In the genomic region with DNA sequence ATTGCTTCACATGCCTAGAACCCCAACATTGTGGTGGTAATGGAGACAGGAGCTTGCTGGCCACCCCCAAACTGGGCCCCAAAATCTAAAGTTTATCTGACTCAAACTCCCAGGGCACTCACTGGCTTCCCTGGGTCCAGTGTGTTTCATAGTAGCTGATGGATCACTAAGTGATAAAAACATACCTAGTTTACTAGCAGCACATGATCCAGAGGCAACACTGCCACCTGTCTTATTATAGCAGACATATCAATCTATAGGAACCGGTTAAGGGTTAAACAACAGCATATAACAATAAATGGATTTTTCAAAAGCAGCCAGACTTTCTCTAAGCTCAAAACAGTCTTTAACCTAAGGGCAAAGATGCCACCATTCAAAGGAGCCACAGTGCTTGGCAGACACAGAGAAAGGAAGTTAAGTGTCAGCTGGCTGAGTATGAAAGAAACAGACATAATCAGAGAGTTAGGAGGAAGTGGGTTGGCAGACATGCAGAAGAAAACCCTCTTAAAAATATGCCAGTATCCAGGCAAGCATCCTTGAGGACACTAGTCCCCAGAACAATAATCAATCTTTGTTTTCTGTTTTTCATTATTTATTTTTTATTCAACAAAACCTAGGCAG, we compare ENCODE assay signal across 17 mouse cellular contexts.
DNase-seq lines count a peak whose midpoint lies in the region; ATAC-seq and TF ChIP-seq lines count a peak whose summit lies in the region.
"Had no signal": no experiment of that assay in that cellular context is flagged by ENCODE, and none has a peak within 500 bp of the region (broad histone marks: within the 10 kb centered on the region; RNA-seq: fewer than 3 reads in every experiment).

No protein-coding gene starts in this region.

- no peak for ATAC-seq in forebrain, embryonic 14.5 days
- no peak; the same call in 1 of the 2 replicates for ATAC-seq in forebrain, postnatal 0 days
- ATAC-seq in megakaryocyte, adult 5-6 weeks (ENCODE audit: poor library complexity, severe bottlenecking) = peak; percentile 21; the same call in 1 of the 2 replicates
- ATAC-seq: liver, embryonic 12.5 days; midbrain, embryonic 16.5 days had no signal

- no peaks in the 10 kb centered on the region for H3K27me3 ChIP-seq in forebrain, embryonic 14.5 days (replicated peaks; ENCODE audit: control insufficient read depth, insufficient read depth, low read length)
- no peaks in the 10 kb centered on the region for H3K27me3 ChIP-seq in forebrain, postnatal 0 days (ENCODE audit: insufficient read depth, low read length)
- no peaks in the 10 kb centered on the region for H3K27me3 ChIP-seq in cerebellum, adult 2 months (ENCODE audit: control insufficient read depth, insufficient read depth, low read length)
- H3K27me3 ChIP-seq: liver, embryonic 12.5 days had no signal

- H3K4me2 ChIP-seq in forebrain, embryonic 14.5 days (ENCODE audit: low read length) = no peak overlapping the region
- H3K4me2 ChIP-seq in forebrain, postnatal 0 days (ENCODE audit: low read depth) = no peak overlapping the region
- H3K4me2 ChIP-seq: liver, embryonic 12.5 days had no signal

- WGBS in forebrain, embryonic 14.5 days = 58% methylated on average over 1 of the region's 1 CpGs
- 34% methylated on average over 1 of the region's 1 CpGs for WGBS in forebrain, postnatal 0 days
- 57% methylated on average over 1 of the region's 1 CpGs for WGBS in cerebellum, adult 2 months

- no peak for TF ChIP-seq CTCF in forebrain, postnatal 0 days (IDR thresholded peaks at IDR 0.05; ENCODE audit: low read depth)
- TF ChIP-seq CTCF in cerebellum, adult 2 months (IDR thresholded peaks at IDR 0.05; ENCODE audit: borderline replicate concordance, insufficient read depth, low read depth, low read length) = no peak

- TF ChIP-seq POLR2A in cerebellum, adult 2 months (IDR thresholded peaks at IDR 0.05; ENCODE audit: borderline replicate concordance, insufficient read depth, low read length) = no peak

- no peaks in the 10 kb centered on the region for H3K4me1 ChIP-seq in forebrain, embryonic 14.5 days (ENCODE audit: control insufficient read depth, insufficient read depth, low read length)
- no peaks in the 10 kb centered on the region for H3K4me1 ChIP-seq in forebrain, postnatal 0 days (ENCODE audit: insufficient read depth)
- H3K4me1 ChIP-seq in cerebellum, adult 2 months (ENCODE audit: control insufficient read depth, insufficient read depth, low read length) = no peaks in the 10 kb centered on the region
- H3K4me1 ChIP-seq: embryonic facial prominence, embryonic 10.5 days had no signal

- H3K4me3 ChIP-seq in forebrain, embryonic 14.5 days (ENCODE audit: low read depth, low read length) = no peak overlapping the region
- no peak overlapping the region for H3K4me3 ChIP-seq in forebrain, postnatal 0 days (ENCODE audit: low read depth, low read length)
- H3K4me3 ChIP-seq in cerebellum, adult 2 months (replicated peaks; ENCODE audit: insufficient read depth, low read depth, low read length) = no peak overlapping the region
- H3K4me3 ChIP-seq: embryonic facial prominence, embryonic 10.5 days; liver, embryonic 12.5 days had no signal

- no peaks in the 10 kb centered on the region for H3K36me3 ChIP-seq in forebrain, embryonic 14.5 days (ENCODE audit: control insufficient read depth, insufficient read depth, low read length)
- no peaks in the 10 kb centered on the region for H3K36me3 ChIP-seq in forebrain, postnatal 0 days (ENCODE audit: insufficient read depth)
- H3K36me3 ChIP-seq: embryonic facial prominence, embryonic 10.5 days; liver, embryonic 12.5 days had no signal

- H3K9me3 ChIP-seq in forebrain, embryonic 14.5 days (replicated peaks; ENCODE audit: control insufficient read depth, low read length) = no peaks in the 10 kb centered on the region
- no peaks in the 10 kb centered on the region for H3K9me3 ChIP-seq in forebrain, postnatal 0 days (ENCODE audit: low read length)
- H3K9me3 ChIP-seq: embryonic facial prominence, embryonic 10.5 days; liver, embryonic 12.5 days had no signal

- no peak overlapping the region for H3K9ac ChIP-seq in forebrain, embryonic 14.5 days (ENCODE audit: low read length)
- H3K9ac ChIP-seq in forebrain, postnatal 0 days = no peak overlapping the region
- H3K9ac ChIP-seq: liver, embryonic 12.5 days had no signal

- DNase-seq in forebrain, embryonic 14.5 days (ENCODE audit: low spot score) = peak; percentile 46
- no peak for DNase-seq in forebrain, postnatal 0 days
- peak; percentile 24 for DNase-seq in thymus, postnatal 14 days
- DNase-seq in thymus, postnatal 36 days = no peak
- DNase-seq in cerebellum, adult 2 months = no peak
- DNase-seq in cerebellum, postnatal 25 days = no peak
- no peak for DNase-seq in gastrocnemius, postnatal 10 days
- DNase-seq: adrenal gland, adult 2 months; B cell, adult 2 months; cerebellum, postnatal 10 days; heart, postnatal 14 days; left cerebral cortex, postnatal 4 days had no signal

- no peak overlapping the region for H3K27ac ChIP-seq in forebrain, embryonic 14.5 days (ENCODE audit: low read depth, low read length)
- H3K27ac ChIP-seq in forebrain, postnatal 0 days (ENCODE audit: low read depth, low read length) = no peak overlapping the region
- H3K27ac ChIP-seq in cerebellum, adult 2 months (ENCODE audit: insufficient read depth, low read length) = no peak overlapping the region
- H3K27ac ChIP-seq: embryonic facial prominence, embryonic 10.5 days; kidney, postnatal 0 days; liver, embryonic 12.5 days had no signal

Comparison
In these comparisons a context has a peak if more than half of its experiments do, and no peak if none do; other contexts are left out.
1. DNase-seq: peak in forebrain, embryonic 14.5 days (single experiment) and thymus, postnatal 14 days (single experiment); none in forebrain, postnatal 0 days (single experiment), thymus, postnatal 36 days (0 of 2), cerebellum, adult 2 months (0 of 2), cerebellum, postnatal 25 days (0 of 2) and gastrocnemius, postnatal 10 days (single experiment).